Mouse (Mus musculus) spleen, embryonic (tissue): ENCODE data around the gene Cdh16.

Source experiments
- CTCF ChIA-PET: fragments of 350-600 bp; sonication (Branson Sonifier 250); formaldehyde crosslinking; loops from one replicate; lab custom pipeline; 2022; lab: Charles Lee

The Cdh16 gene

GRCm38 (mm10) chr8:104624161-104624560 is at the start of gene Cdh16:
Gene Cdh16, minus strand, starts transcription at chr8:104624396.
- CTCF ChIA-PET: no interaction called here

GRCm38 (mm10) chr8:104655614-104656013 is 31.4 kb upstream of the Cdh16 start:
- CTCF ChIA-PET: no interaction called here

GRCm38 (mm10) chr8:104654984-104655383 is 30.8 kb upstream of the Cdh16 start:
- CTCF ChIA-PET: no interaction called here

GRCm38 (mm10) chr8:104644187-104644586 is 20.0 kb upstream of the Cdh16 start:
- CTCF ChIA-PET: interaction anchor here (0.6 kb wide), 1 partner anchor 396 kb away, joined by 3 read pairs; the partner anchor contains the start of gene Tk2

- CTCF ChIA-PET: no interaction called here
These were observed 18.1 kb upstream of the Cdh16 start for GRCm38 (mm10) chr8:104642324-104642654.

GRCm38 (mm10) chr8:104641426-104642323 is 17.5 kb upstream of the Cdh16 start, which contains the start of gene Ciao2b:
Gene Ciao2b, minus strand, starts transcription at chr8:104641965.
- CTCF ChIA-PET: interaction anchor here (0.6 kb wide), 1 partner anchor 121 kb away, joined by 10 read pairs; no protein-coding TSS in a partner anchor

- CTCF ChIA-PET: interaction anchor here (0.6 kb wide), 1 partner anchor 120 kb away, joined by 10 read pairs; no protein-coding TSS in a partner anchor
These were observed 16.7 kb upstream of the Cdh16 start for GRCm38 (mm10) chr8:104640831-104641370.

- CTCF ChIA-PET: no interaction called here
These were observed 16.0 kb upstream of the Cdh16 start for GRCm38 (mm10) chr8:104640241-104640640.

GRCm38 (mm10) chr8:104638010-104638409 is 13.8 kb upstream of the Cdh16 start:
- CTCF ChIA-PET: no interaction called here

GRCm38 (mm10) chr8:104635004-104635710 is 11.0 kb upstream of the Cdh16 start:
- CTCF ChIA-PET: interaction anchor here (0.6 kb wide), 1 partner anchor 8 kb away, joined by 4 read pairs; no protein-coding TSS in a partner anchor

GRCm38 (mm10) chr8:104633156-104633744 is 9.1 kb upstream of the Cdh16 start:
- CTCF ChIA-PET: interaction anchor here (0.7 kb wide), 1 partner anchor 629 kb away, joined by 4 read pairs; no protein-coding TSS in a partner anchor

GRCm38 (mm10) chr8:104632486-104632885 is 8.3 kb upstream of the Cdh16 start:
- CTCF ChIA-PET: interaction anchor here (0.7 kb wide), 1 partner anchor 630 kb away, joined by 4 read pairs; no protein-coding TSS in a partner anchor

- CTCF ChIA-PET: no interaction called here
These were observed 7.8 kb upstream of the Cdh16 start for GRCm38 (mm10) chr8:104631975-104632374.

- CTCF ChIA-PET: interaction anchor here (0.7 kb wide), 1 partner anchor 720 kb away, joined by 5 read pairs; no protein-coding TSS in a partner anchor
These were observed 6.9 kb upstream of the Cdh16 start, which contains the start of gene Rrad for GRCm38 (mm10) chr8:104630981-104631663. Gene Rrad, minus strand, starts transcription at chr8:104631327.

- CTCF ChIA-PET: interaction anchor here (0.7 kb wide), 1 partner anchor 721 kb away, joined by 5 read pairs; no protein-coding TSS in a partner anchor
These were observed 6.4 kb upstream of the Cdh16 start for GRCm38 (mm10) chr8:104630574-104630973.

- CTCF ChIA-PET: no interaction called here
These were observed 5.9 kb upstream of the Cdh16 start for GRCm38 (mm10) chr8:104630111-104630479.

GRCm38 (mm10) chr8:104629306-104630110 is 5.3 kb upstream of the Cdh16 start:
- CTCF ChIA-PET: no interaction called here

- CTCF ChIA-PET: no interaction called here
These were observed 4.2 kb upstream of the Cdh16 start for GRCm38 (mm10) chr8:104628402-104628801.

GRCm38 (mm10) chr8:104627065-104627740 is 3.0 kb upstream of the Cdh16 start:
- CTCF ChIA-PET: interaction anchor here (0.5 to 0.7 kb wide), 2 partner anchors 8 to 907 kb away, joined by 3 to 4 read pairs; no protein-coding TSS in a partner anchor
